Mouse (Mus musculus) mesoderm, embryonic 11.5 days (tissue): ENCODE measurements around the gene Uts2.

Source experiments
- DNase-seq: peaks from one replicate; pipeline ENCODE4 v3.0.0-alpha.2; 2012; ENCODE audit warnings: low read depth, low spot score

The Uts2 gene

GRCm38 (mm10) chr4:150996797-150997196 lies at the start of gene Uts2:
TSS of gene Uts2 (plus strand) at chr4:150997097.
- DNase-seq = no peak

DNA sequence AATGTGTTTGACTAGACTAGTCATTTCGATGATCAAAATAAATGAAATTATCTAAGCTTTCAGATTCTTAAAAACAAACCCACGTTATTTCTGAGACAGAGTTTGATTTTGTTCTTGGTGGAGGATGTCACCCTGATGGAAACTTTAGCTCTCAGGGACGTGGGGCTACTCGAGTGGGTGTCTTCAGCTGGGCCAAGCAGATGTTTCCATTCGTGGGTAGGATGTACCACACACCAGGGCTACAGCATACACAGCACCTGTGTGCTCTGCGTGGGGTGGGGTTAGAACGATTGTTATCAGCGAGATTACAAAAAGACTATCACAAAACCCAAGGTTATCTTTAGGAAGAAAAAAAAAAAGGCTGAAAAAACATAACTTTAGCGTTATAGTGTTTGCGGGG lies 45.9 kb upstream of the Uts2 start:
- DNase-seq = no peak

DNA sequence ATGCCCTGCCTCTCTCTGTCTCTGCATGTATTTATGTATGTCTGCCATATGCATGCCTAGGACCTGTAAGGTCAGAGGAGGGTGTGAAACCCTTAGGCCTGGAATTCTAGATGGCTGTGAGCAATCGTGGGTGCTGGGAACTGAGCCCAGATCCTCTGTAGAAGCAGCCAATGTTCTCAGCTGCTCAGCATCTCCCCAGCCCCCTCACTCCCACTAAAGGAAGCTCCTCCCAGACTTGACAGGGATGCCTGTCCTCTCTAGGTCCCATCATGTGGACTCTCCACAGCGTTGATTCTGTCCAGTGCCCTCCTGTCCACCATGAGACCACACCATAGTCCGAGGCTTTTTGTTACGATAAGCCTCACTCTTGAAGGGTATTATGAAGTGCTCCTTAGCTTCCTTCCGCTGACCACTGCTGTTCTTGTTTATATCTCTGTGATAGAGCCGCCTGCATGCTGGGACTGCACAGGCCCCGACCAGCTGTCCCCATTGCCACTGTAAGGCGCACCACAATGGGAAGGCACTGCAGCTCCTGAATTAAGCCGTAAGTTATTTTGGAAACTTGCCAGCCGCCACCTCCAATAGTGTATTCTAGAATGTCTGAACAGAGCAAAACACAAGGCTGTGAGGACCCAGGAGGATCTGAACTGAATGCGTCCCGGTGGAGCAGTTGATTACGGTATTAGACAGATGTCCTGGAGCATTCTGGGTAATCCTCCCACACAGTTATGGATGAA lies 40.4 kb upstream of the Uts2 start:
- peak; percentile 19 for DNase-seq

GRCm38 (mm10) chr4:150957106-150957458 lies 39.8 kb upstream of the Uts2 start:
- no peak for DNase-seq

GRCm38 (mm10) chr4:150958536-150958935 lies 38.4 kb upstream of the Uts2 start:
- DNase-seq = no peak

DNA sequence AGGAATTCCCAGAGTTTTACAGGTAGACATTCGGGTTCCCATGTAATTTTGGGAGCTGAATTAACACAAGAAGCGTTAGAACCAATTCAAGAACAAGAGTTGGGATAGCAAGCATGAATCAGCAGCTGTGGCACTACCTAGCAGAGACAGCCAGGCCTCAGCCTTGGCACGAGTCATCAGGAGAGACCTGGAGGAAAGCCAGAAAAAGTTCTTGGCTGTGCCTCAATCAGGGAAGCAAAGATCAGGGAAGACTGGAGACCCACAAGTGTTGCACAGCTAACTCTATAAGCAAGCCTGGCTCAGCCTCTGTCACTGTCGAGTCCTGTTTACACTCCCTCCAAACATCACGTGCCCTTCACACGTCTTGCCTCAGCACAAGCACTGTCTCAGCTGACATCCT lies 34.7 kb upstream of the Uts2 start:
- DNase-seq = no peak

DNA sequence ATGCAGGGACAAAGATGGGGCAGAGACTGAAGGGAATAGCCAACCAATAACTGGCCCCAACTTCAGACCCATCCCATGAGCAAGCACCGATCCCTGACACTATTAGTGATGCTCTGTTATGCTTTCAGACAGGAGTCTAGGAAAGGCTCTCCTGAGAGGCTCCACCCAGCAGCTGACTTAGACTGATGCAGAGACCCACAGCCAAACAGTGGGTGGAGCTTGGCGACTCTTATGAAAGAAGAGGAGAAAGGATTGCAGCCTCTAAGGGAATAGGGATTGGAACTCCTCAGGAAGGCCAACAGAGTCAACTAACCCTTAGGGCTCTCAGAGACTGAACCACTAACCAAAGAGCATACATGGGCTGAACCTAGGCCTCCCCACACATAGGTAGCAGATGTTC lies 33.2 kb upstream of the Uts2 start:
- no peak for DNase-seq

GRCm38 (mm10) chr4:150964635-150965554 lies 32.0 kb upstream of the Uts2 start:
- peak; percentile 84 for DNase-seq

GRCm38 (mm10) chr4:150965555-150965951 lies 31.3 kb upstream of the Uts2 start:
- no peak for DNase-seq

DNA sequence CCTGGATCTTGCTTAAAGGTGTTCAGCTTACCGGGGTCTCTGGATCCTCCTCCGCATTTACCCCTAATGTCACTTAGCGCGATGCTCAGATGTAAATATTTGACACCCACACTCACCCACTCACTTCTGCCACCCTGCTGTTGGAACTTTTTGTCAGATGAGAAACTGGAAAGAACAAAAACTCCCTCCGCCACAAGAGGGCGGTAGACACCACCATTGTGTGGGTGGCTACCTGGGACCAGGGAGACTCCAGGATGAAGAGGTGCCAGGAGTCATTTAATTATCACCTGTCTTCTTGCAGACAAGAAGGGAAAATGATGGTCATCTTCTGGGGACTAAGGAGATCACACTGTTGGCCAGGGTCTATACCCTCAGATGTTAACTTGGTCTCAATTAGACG lies 30.3 kb upstream of the Uts2 start:
- peak; percentile 59 for DNase-seq

DNA sequence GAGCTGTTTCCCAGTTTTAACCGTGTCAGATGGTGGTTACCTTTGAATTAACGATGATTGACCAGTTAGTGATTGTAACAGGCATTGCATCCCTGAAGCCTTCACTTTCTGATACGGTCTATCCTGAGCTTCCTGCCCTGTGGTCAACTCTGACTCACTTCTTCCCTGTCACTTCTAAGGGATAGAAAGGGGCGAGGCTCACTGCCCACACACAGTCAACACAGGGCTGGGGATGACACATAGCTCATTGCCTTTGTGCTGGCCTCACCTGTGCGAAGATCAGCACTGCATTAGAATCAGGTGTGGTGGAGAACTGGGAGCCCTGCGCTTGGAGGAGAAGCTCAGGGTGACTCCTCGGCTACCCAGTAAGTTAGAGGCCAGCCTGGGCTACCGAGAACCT lies 27.9 kb upstream of the Uts2 start:
- no peak for DNase-seq

DNA sequence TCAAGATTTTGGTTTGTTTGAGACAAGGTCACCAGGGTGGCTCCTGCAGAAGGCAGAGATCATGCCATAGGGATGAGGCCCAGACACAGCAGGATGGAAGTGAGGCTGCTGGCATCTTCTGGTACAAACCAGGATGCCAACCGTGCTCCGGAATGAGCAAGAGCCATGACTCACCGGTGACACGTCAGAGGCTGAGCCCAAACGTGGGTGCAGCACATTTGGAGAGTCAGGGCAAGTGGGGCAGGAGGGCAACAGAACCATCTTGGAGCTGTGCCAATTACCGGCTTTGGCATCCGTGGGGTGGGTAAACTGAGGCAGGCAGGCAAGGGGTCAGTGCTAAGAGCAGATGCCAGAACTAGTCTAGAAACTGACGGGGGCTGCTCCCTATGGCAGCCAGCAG lies 23.6 kb upstream of the Uts2 start:
- no peak for DNase-seq

GRCm38 (mm10) chr4:150975145-150975544 lies 21.8 kb upstream of the Uts2 start:
- DNase-seq = no peak

DNA sequence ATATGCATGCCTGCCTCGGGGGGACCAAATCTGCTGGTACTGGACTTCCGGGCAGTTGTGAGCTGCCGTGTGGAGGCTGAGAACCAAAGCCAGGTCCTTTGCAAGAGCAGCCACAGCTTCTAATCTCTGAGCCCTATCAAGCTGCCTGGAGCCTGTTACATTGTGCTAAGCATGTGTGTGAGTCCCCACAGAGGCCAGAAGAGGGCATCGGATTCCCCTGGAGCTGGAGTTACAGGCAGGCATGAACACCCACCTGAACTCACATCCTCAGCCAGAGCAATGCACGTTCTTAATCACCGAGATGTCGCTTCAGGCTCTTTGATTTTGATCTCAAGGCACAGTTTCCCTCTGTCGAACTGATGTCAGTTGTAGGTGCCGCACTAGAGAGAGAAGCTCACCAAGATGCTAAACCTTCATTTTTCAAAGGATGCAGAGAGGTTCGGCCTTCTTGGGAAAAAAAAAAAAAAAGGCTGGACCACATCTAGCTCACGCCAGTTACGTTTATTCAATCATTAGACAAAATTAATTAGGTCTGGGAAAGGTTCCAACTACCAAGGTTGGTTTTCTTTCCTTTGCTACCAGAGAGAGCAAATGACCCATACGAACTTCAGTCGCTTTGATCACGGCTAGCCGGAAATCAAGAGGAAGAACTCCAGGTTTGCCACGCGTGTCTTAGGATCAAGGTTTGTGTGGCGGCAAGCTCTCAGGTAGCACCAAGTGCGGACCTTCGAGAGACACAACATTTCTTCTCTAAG lies 18.6 kb upstream of the Uts2 start:
- DNase-seq = no peak

GRCm38 (mm10) chr4:150979455-150979854 lies 17.4 kb upstream of the Uts2 start:
- no peak for DNase-seq

DNA sequence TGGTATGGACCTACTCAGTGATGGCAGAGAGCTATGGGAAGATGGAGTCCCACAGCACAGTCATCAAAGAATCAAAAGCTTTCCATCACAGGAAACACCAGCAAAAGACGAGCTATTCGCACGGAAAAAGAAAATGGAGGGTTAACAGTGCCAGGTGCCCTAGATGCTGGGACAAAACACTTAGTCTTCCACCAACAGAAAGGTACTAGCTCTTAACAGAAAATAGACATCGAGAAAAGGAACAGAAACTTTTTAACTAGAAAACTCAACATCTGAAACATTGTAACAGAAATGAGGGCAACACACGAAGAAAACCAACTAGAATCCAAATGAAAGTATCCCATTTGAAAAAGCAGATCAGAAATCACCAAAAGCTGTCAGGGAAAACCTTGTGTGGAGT lies 16.7 kb upstream of the Uts2 start:
- no peak for DNase-seq

- DNase-seq = peak; percentile 40
Observed at GRCm38 (mm10) chr4:150990148-150990547, 6.7 kb upstream of the Uts2 start.

GRCm38 (mm10) chr4:150998626-150999025 lies 1.7 kb downstream of the Uts2 start:
- DNase-seq = no peak

- DNase-seq = no peak
Observed at GRCm38 (mm10) chr4:151001397-151001796, 4.5 kb downstream of the Uts2 start.

GRCm38 (mm10) chr4:151005656-151006318 lies 8.9 kb downstream of the Uts2 start:
- no peak for DNase-seq

GRCm38 (mm10) chr4:151006945-151007344 lies 10.0 kb downstream of the Uts2 start:
- peak; percentile 33 for DNase-seq

DNA sequence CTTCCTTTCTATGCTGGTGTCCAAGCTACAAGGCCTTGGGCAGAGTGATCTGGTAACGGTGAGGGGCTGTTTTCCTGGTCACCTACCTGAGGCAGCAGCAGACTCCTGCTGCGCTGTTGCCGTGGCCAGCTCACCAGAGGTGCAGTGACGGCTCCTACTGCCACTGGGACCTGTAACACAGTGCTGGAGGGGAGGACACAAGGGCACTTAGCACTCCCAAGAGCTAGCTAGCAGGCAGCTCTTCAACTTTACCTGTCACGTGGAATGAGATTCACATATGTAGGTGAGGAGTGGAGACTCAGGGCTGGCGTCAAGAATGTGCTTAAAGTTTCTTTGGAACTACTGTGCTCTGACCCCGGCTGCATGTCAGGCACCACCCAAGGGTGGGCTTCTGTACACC lies 13.4 kb downstream of the Uts2 start:
- no peak for DNase-seq
